Mouse (Mus musculus): ENCODE data around the gene Zfc3h1. TPM values are rescaled to one million over a fixed set of nuclear protein-coding genes. Genes with fewer than 3 reads are reported as not detected.
A peak's percentile ranks its signal among the peaks of the same experiment; 100 is the strongest.

The Zfc3h1 gene
- 10 to 100 TPM in 1 of 2 experiments, 1 to 10 TPM in 1; 7.6 to 12.3 TPM for total RNA-seq (2021)
- long read RNA-seq, experiment 1 = 0 reads
- long read RNA-seq, experiment 2, partial matches to known transcripts = 0 of 1 reads
- long read RNA-seq, experiment 2, other reads (novel, unspliced or antisense) = 1 of 1 reads

GRCm38 (mm10) chr10:115384221-115385017, at the start of gene Zfc3h1, which contains the start of gene Thap2:
Gene Zfc3h1, plus strand, starts transcription at chr10:115384959.
Gene Thap2, minus strand, starts transcription at chr10:115384443.
- peak; percentile 96 for DNase-seq
- intact Hi-C loops (cut with DNase I) = loop anchor here (2.0 to 10.0 kb wide), 2 partner anchors 62 to 130 kb away; partner anchors contain the start of gene Tbc1d15

DNA sequence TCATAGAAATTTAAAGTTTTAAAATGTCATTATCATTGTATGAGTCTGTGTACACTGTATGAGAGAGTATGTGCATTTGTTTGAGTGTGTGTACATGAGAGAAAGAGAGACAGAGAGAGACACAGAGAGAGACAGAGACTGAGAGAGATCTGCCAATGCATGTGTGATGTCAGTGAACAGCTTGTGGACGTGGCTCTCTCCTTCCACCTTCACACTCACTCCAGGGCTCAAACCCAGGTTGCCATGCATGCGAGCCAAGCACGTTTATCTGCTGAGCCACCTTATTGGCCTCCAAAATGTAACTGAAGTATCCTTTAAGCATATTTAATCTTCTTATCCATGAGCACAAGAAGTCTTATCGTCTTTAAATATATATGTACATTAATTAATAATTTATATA, 47.9 kb upstream of the Zfc3h1 start:
- intact Hi-C loops (cut with DNase I) = no loop called here
- DNase-seq = no peak

DNA sequence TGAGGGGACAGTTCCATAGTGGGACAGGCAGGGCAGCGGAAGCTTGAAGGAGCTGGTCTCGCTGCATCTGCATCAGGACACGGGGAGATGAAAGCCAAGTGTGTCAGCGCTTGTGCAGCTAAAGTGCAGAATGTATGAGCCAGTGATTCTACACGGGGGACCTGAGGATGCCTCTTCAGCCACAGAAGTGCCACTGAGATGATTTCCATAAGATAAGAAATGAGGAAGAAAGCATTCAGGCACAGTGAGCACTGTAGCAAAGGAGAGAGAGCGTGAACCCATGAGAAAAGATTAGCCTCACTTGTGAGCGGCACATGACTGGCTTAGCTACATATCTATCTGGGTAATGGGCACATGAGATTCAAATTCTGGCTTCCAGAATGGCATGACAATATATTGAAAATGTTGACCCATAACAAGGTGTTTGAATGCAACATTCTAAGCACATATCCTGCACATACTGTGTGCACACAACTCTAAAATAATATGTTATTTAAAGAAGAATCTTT, 44.9 kb upstream of the Zfc3h1 start:
- DNase-seq = no peak
- intact Hi-C loops (cut with DNase I) = loop anchor here (2.0 kb wide), 1 partner anchor 19 kb away; no protein-coding TSS in a partner anchor

DNA sequence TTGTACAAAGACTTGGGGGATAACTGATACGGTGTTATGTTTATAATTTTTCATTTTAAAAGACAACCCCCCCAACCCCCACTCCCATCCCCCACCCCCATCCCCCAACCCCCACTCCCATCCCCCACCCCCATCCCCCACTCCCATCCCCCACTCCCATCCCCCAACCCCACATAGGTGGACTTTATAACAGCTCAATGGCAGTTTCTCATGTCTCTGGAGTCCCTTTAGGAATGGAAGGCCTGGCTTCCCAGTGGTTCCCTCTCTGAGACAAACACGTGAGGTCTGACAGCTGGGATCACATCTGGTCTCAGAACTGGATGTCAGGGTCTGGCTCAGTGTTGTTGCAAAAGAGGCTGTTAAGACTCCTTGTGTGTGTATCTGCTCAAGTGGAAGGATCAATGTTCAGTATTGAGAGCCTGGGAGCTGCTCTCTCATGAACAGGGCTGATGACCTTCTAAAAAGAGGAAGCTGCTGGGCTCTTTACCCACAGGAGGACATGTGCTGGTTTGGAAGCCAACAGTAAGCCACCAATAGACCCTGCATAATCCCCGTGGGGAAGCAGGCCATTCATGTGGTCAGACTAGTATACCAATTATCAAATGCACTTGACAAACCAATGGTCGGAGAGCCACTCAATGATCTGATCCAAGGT, 41.9 kb upstream of the Zfc3h1 start:
- no peak for DNase-seq
- intact Hi-C loops (cut with DNase I) = no loop called here

DNA sequence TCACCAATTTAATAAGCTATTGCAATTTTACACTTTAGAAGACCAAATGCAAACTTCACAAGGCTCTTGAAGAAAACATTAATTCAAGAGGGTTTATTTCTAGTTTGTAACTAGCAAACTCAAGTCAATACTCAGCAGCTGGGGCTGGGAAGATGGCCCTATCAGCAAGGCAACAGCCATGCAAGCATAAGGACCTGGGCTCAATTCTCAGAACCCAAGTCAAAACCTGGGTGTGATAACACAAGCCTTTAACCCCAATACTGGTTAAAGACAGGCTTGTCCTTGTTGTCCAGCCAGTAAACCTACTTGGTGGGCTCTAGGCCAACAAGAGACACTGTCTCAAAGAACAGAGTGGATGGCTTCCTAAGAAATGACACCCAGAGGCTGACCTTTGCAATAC, 38.3 kb upstream of the Zfc3h1 start:
- intact Hi-C loops (cut with DNase I) = no loop called here
- DNase-seq = no peak

- no peak for DNase-seq
- intact Hi-C loops (cut with DNase I) = no loop called here
Measured at GRCm38 (mm10) chr10:115348131-115348530, 36.6 kb upstream of the Zfc3h1 start.

DNA sequence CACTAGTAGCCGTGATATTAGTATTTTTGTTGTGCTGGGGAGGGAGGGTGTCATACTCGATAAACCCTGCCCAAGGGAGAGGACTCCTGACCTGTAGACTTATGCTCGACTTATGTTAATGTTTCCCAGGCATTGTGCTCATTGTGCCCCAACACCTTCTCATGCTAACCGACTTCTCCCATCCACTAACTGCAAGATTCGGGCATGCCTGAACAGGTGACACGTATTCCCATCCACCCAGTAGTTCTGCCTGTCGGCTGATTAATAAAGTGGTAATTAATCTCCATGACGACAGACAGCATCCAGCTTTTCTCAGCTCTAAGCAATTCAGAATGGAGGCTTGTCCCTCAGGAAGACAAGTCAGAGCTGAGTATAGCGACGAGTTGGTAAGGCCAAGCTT, 35.7 kb upstream of the Zfc3h1 start:
- no peak for DNase-seq
- intact Hi-C loops (cut with DNase I) = no loop called here

DNA sequence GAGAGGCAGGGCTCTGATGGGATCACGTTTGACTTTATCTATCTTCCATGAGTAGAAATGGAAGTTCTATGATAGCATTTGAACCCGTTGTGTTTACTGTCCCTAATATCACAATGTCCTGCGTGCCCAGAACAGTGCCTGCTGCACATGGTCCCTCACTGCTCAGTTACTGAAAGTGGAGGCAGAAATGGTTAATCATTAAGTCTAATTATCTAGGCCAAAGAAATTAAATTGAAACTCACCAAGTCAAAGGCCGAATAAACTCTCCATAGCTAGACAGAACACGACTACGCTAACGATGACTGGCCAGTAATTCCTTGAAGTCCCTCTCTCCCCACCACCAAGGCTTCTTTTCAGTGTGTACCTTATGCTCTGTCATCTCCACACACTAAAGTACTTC, 35.2 kb upstream of the Zfc3h1 start:
- DNase-seq = no peak
- intact Hi-C loops (cut with DNase I) = no loop called here

DNA sequence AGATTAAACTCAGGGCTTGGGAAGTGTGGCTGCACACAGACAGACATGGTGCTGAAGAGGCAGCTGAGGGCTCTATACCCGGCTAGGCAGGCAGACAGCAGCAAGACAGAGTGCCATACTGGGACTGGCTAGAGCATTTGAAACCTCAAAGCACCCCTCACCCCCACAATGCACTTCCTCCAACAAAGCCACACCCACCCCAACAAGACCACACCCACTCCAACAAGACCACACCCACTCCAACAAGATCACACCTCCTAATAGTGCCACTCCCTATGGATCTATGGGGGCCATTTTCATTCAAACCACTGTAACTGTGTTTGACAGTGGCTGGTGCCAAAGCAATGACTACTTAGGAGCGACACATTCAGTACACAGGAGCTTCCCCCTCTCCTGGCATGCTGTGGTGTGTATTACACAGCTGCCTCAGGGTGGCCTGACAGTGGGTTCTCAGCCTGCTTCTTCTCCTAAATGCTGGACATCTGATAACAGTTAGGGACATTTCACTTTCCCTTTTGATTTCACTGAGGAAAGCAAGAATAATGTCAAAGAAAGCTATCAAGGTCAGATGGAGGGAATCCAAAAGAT, 33.9 kb upstream of the Zfc3h1 start:
- intact Hi-C loops (cut with DNase I) = no loop called here
- no peak for DNase-seq

DNA sequence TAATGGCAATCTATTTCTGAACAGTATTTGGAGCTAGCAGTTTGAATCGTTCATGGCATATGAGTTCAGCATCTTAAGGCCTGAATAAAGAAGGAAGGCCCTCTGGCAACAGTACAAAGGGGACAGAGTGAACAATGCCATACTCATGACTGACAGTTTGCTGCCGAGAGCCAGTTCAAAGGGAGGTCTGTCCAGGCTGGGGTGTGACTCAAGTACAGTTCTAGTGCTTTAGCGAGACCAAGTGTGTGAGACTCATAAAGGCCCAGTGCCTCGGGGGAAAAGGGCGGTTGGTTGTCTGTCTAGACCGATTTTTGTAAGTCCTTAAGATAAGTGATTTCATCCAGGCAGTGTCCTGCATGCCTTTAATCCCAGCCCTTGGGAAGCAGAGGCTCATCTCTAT, 30.2 kb upstream of the Zfc3h1 start:
- intact Hi-C loops (cut with DNase I) = no loop called here
- no peak for DNase-seq

GRCm38 (mm10) chr10:115355016-115355415, 29.7 kb upstream of the Zfc3h1 start:
- intact Hi-C loops (cut with DNase I) = no loop called here

GRCm38 (mm10) chr10:115356106-115356505, 28.7 kb upstream of the Zfc3h1 start:
- intact Hi-C loops (cut with DNase I) = no loop called here

More at GRCm38 (mm10) chr10:115355016-115355415, 29.7 kb upstream of the Zfc3h1 start:
- no peak for DNase-seq

DNA sequence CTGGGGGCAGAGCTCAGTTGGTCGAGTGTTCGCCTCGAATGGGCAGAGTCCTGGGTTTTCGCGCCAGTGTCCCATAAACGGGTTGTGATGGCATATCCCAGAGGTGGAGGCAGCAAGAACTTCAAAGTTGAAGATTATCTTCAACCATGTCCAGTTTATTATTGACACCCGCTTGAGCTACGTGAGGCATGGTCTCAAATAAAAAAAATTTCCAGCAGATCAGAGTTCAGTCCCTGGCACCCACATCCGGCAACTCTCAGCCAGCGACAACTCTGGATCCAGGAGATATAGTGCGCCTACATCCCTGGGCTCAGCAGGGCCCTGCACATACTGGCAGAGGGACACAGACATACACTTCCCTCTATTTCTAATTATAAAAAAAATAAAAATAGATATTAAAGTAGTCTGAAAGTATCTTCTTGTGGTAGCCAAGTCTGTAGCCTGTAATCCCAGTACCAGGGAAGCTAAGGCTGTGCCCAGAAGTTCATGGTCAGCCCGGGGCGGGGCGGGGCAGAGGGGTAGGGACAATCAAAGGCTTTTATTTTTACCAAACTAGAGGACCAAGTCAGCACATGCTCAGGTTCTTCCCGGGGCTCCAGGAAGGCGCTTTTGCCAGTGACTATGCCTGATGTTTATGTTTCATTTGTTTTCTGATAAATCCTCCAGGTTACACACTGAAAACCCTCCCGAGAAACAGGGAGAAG, 26.4 kb upstream of the Zfc3h1 start:
- DNase-seq = no peak
- intact Hi-C loops (cut with DNase I) = loop anchor here (2.0 kb wide), 1 partner anchor 20 kb away; no protein-coding TSS in a partner anchor

More at GRCm38 (mm10) chr10:115356106-115356505, 28.7 kb upstream of the Zfc3h1 start:
- no peak for DNase-seq

DNA sequence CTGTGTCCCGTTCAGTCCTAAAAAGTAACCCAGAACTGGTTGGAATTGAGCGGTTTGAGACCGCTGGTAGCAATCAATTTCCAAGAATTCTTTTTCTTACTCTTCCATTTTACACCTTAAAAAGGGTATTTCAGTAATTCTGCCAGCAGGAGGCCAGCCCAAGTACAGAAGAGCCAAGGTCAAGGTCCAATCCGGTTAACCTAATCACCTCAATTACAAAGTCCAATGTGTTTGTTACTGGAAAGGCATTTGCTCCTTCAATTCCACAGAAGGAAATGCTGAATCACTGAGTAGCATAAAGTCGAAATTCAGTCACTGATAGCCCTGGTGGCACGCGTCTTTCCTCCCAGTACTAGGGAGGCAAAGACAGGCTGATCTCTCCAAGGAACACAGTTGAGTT, 25.7 kb upstream of the Zfc3h1 start:
- no peak for DNase-seq
- intact Hi-C loops (cut with DNase I) = loop anchor here (2.0 kb wide), 1 partner anchor 20 kb away; no protein-coding TSS in a partner anchor

DNA sequence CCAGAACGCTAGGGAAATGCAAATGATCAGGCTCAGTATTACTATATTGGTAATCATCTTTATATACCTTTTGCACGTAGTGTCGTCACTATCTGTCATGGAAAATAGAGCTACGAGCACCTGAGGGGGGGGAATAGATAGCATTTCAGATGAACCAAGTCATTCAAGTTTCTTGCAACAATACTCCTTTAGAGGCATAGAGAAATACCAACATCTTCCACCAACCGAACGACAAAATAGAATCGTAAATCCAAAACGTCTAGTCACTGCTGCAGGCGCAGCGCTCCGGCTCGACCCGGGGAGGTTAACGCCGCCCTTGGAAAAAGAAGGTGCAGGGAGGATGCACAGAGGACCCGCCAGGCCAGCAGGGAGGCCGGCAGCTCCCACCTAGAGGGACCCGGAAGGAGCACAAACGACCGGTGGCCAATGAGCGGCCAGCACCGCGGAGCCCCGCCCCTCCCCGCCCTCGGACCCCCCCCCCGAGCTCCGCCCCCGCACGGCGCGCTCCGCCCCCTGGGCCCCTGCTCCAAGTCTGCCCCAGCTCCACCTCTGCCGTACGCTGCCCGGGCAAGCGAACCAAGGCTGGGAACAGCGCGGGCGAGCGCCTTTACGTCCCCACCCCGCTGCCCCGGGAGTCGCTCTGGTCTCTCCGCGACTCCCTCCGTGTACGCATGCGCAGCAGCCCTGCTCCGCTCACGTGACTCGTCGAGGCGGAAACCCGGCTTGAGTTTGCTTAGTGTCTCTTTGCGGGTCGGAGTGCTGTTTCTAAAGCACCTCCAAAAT, 22.7 kb upstream of the Zfc3h1 start, which contains the start of gene Tmem19:
TSS of gene Tmem19 (minus strand) at position 662 of the 783 bp plus-strand sequence.
- peak; percentile 93 to 96 for DNase-seq
- intact Hi-C loops (cut with DNase I) = no loop called here

DNA sequence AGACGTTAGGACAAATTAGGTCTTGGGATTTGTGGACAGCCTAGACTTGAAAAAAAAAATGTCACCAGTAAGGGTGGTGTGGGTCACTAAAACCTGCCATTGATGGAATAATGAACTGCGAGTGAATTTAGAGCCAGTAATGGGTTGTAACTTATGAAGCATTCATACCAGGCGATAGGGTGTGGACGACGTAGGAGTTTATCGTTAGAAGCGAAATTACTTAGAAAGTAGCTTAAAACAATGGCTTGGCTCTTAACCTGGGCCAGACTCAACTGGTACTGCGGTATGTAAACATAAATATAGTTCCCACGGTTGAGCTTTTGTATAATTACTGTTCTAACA, 22.2 kb upstream of the Zfc3h1 start:
- intact Hi-C loops (cut with DNase I) = no loop called here
- DNase-seq = no peak

DNA sequence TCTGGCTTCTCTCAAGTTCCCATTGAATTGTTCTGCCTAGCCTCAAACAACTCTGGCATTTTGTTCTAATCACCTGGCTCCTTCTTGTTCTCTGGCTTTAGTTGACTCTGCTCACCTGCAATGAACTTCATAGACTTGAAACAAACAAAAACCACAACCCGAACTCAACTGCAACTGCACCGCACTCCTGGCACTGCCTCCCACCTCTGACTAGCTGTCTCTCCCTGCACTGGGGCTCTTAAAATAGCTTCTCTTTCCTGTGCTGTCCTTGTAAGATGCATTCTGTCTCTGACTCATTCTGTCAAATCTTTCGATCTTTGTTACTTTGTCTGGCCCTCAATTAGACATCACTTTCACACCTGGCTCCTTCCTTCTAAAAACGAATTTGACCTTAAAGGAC, 21.6 kb upstream of the Zfc3h1 start:
- DNase-seq = no peak
- intact Hi-C loops (cut with DNase I) = no loop called here

GRCm38 (mm10) chr10:115381506-115382084, 3.2 kb upstream of the Zfc3h1 start:
- intact Hi-C loops (cut with DNase I) = loop anchor here (10.0 kb wide), 1 partner anchor 127 kb away; the partner anchor contains the start of gene Tbc1d15

More at GRCm38 (mm10) chr10:115381506-115382084, 3.2 kb upstream of the Zfc3h1 start:
- no peak for DNase-seq

Measured in gastrocnemius, postnatal 36 days (tissue).